Mouse (Mus musculus): ENCODE data around the gene Zdhhc6.

- no peak for TF ChIP-seq CTCF (IDR thresholded peaks at IDR 0.05; ENCODE audit: borderline replicate concordance, insufficient read depth, low read depth, low read length)
- no peak for TF ChIP-seq POLR2A (IDR thresholded peaks at IDR 0.05; ENCODE audit: borderline replicate concordance, insufficient read depth, low read length)
Observed at GRCm38 (mm10) chr19:55335881-55336280, 20.0 kb upstream of the Zdhhc6 start.
